ENCODE assay signal across 8 mouse cellular contexts in genomic region chr4:130047331-130048202, GRCm38 (mm10). TPM values are rescaled to one million over a fixed set of nuclear protein-coding genes. Genes with fewer than 3 reads are reported as not detected.
DNase-seq lines count a peak whose midpoint lies in the region; ATAC-seq and TF ChIP-seq lines count a peak whose summit lies in the region.

Gene Col16a1 (plus strand): TSS chr4:130047840.

- TF ChIP-seq CTCF in ES-Bruce4 (IDR thresholded peaks at IDR 0.05; ENCODE audit: low read depth, low read length) = no peak
- TF ChIP-seq CTCF in liver, postnatal 0 days (IDR thresholded peaks at IDR 0.05; ENCODE audit: low read depth) = no peak

- H3K9ac ChIP-seq in ES-Bruce4 (ENCODE audit: low read depth, poor library complexity, severe bottlenecking) = peak within 1 kb of the TSS; percentile 27
- H3K9ac ChIP-seq in liver, postnatal 0 days (replicated peaks) = 0 out of 2 replicates have a peak within 1 kb of the TSS, but pooled peaks have one; percentile 6

- no peak for TF ChIP-seq EP300 in ES-Bruce4 (IDR thresholded peaks at IDR 0.05; ENCODE audit: insufficient read depth, low read depth, low read length)
- TF ChIP-seq EP300 in liver, postnatal 0 days (IDR thresholded peaks at IDR 0.05; ENCODE audit: low read depth) = no peak

- H3K4me1 ChIP-seq in ES-Bruce4 (ENCODE audit: control insufficient read depth, insufficient read depth, low read length) = no peaks in the 10 kb centered on the region
- no peaks in the 10 kb centered on the region for H3K4me1 ChIP-seq in liver, postnatal 0 days (ENCODE audit: insufficient read depth)

- no peak within 1 kb of the TSS for H3K27ac ChIP-seq in ES-Bruce4 (ENCODE audit: insufficient read depth, low read length)
- peak within 1 kb of the TSS; percentile 39; the same call in 1 of the 2 replicates for H3K27ac ChIP-seq in liver, postnatal 0 days (ENCODE audit: low read depth)

- TF ChIP-seq POLR2A in ES-Bruce4 (IDR thresholded peaks at IDR 0.05; ENCODE audit: insufficient read depth, low read length) = no peak

- H3K9me3 ChIP-seq in ES-Bruce4 (replicated peaks; ENCODE audit: control insufficient read depth, insufficient read depth, low read length, poor library complexity, severe bottlenecking) = no peaks in the 10 kb centered on the region
- no peaks in the 10 kb centered on the region for H3K9me3 ChIP-seq in liver, postnatal 0 days (ENCODE audit: low read length)

- H3K36me3 ChIP-seq in ES-Bruce4 (ENCODE audit: control insufficient read depth, insufficient read depth, low read length, poor library complexity, severe bottlenecking) = no peaks in the 10 kb centered on the region
- H3K36me3 ChIP-seq in liver, postnatal 0 days (replicated peaks; ENCODE audit: insufficient read depth, low read length) = no peaks in the 10 kb centered on the region

- WGBS in liver, postnatal 0 days (ENCODE audit: insufficient replicate concordance) = 6% methylated on average over 37 of the region's 46 CpGs

- intact Hi-C loops in heart, postnatal 14 days (cut with DNase I) = no loop called here

- peak; percentile 49 for DNase-seq in cerebellum, adult 8-10 months
- DNase-seq in forelimb bud, embryonic 11.5 days (ENCODE audit: low read depth, low spot score) = peak; percentile 84
- peak; percentile 96 for DNase-seq in heart, postnatal 14 days
- DNase-seq in kidney, postnatal 36 days = peak; percentile 96 to 97
- peak; percentile 58 for DNase-seq in liver, postnatal 0 days
- DNase-seq in ovary, postnatal 10 days (ENCODE audit: low spot score) = peak; percentile 96
- peak; percentile 83 for DNase-seq in yolk sac, embryonic 10.5 days (ENCODE audit: low spot score)

- H3K27me3 ChIP-seq in ES-Bruce4 (ENCODE audit: control insufficient read depth, insufficient read depth, low read length, poor library complexity, severe bottlenecking) = no peaks in the 10 kb centered on the region
- H3K27me3 ChIP-seq in liver, postnatal 0 days (ENCODE audit: insufficient read depth, low read length) = peaks cover 17% of the 10 kb centered on the region

- H3K4me3 ChIP-seq in ES-Bruce4 (ENCODE audit: low read depth, low read length) = peak within 1 kb of the TSS; percentile 61
- H3K4me3 ChIP-seq in liver, postnatal 0 days (ENCODE audit: low read depth, low read length) = peak within 1 kb of the TSS; percentile 31

- ATAC-seq in liver, postnatal 0 days = no peak

- H3K4me2 ChIP-seq in liver, postnatal 0 days (ENCODE audit: low read depth, low read length) = peak within 1 kb of the TSS; percentile 36

RNA-seq across cellular contexts. Expression of gene Col16a1, which starts in this region (rescaled TPM):
- polyA plus RNA-seq in ES-Bruce4 (2011; ENCODE audit: insufficient read depth, insufficient read length, low read depth, missing spikeins) = 2.0 and 3.6 TPM in 2 replicates
- total RNA-seq in heart, postnatal 14 days (2021) = 10 to 100 TPM; 13.9 to 19.7 TPM
- polyA plus RNA-seq in liver, postnatal 0 days (2015; fragmentation: Nextera tagmentation; extraction: Ambion mirVana) = 2.3 and 3.0 TPM in 2 replicates
